Mouse (Mus musculus) heart, adult 2 months (tissue): ENCODE measurements at regions not wholly inside any gene's neighbourhood (a gene's known extent, or its start where the extent isn't known, plus 50 kb on each side); places are given as distances from the start of the nearest gene placed in this dataset.

Experiments used
- DNase-seq, 2 experiments: peaks; one replicate each; pipeline ENCODE4 v3.0.0; 2021
- H3K27ac ChIP-seq: fragments of 200-600 bp; 2 replicates; pipeline ENCODE4 v1.8.1; 2022
- H3K27me3 ChIP-seq: fragments of 200-500 bp; 2 replicates; pipeline ENCODE4 v1.6.1; 2012; ENCODE audit warnings: mild to moderate bottlenecking, low read length, inconsistent platforms, mixed read lengths; ENCODE audit not compliant: control insufficient read depth, insufficient read depth
- H3K36me3 ChIP-seq: fragments of 200-500 bp; 2 replicates; pipeline ENCODE4 v1.6.1; 2012; ENCODE audit warnings: low read length, inconsistent platforms; ENCODE audit not compliant: control insufficient read depth, insufficient read depth
- H3K4me1 ChIP-seq: fragments of 200-500 bp; 2 replicates; pipeline ENCODE4 v1.6.1; 2011; ENCODE audit warnings: low read length; ENCODE audit not compliant: control insufficient read depth, insufficient read depth
- H3K4me3 ChIP-seq: fragments of 200-600 bp; 2 replicates; pipeline ENCODE4 v1.8.1; 2022
- H3K79me2 ChIP-seq: fragments of 200-500 bp; replicated peaks from 2 replicates; pipeline ENCODE4 v1.6.1; 2012; ENCODE audit warnings: mild to moderate bottlenecking, inconsistent platforms, low read length, moderate library complexity, mixed read lengths; ENCODE audit not compliant: control insufficient read depth, insufficient read depth
- H3K9ac ChIP-seq: fragments of 200-500 bp; 2 replicates; pipeline ENCODE4 v1.6.1; 2012; ENCODE audit warnings: low read depth, mild to moderate bottlenecking, control low read depth, inconsistent platforms, low read length, mixed read lengths
- CTCF ChIP-seq: fragments of 200-600 bp; IDR thresholded peaks from 2 replicates; pipeline ENCODE4 v1.8.1; 2022; ENCODE audit warnings: antibody characterized with exemption, mild to moderate bottlenecking, moderate library complexity
- EP300 ChIP-seq: fragments of 200-500 bp; IDR thresholded peaks from 2 replicates; pipeline ENCODE4 v1.6.1; 2011; ENCODE audit warnings: low read depth, low read length, control low read depth; ENCODE audit not compliant: insufficient read depth
- POLR2A ChIP-seq: fragments of 200-500 bp; IDR thresholded peaks from 2 replicates; pipeline ENCODE4 v1.6.1; 2011; ENCODE audit warnings: mild to moderate bottlenecking, low read depth, low read length, control low read depth; ENCODE audit not compliant: insufficient read depth
- WGBS: fragments of 180-500 bp; shearing (Covaris S2); methylation state at CpG from one replicate; pipeline ENCODE4 v1.1.7; 2018; 5-methylcytosine and 5-hydroxymethylcytosine counted together
- intact Hi-C: fragments of 180-260 bp; cut with DNase I; formaldehyde crosslinking; loops from one replicate; pipeline ENCODE4 v1.15.1; 2025

- no peak overlapping the region for H3K4me3 ChIP-seq
- H3K4me1 ChIP-seq, result no peaks in the 10 kb centered on the region
- no peak for DNase-seq
- H3K27me3 ChIP-seq, result no peaks in the 10 kb centered on the region
- H3K9ac ChIP-seq, result no peak overlapping the region
- intact Hi-C loops, result no loop called here
- no peak for TF ChIP-seq POLR2A
- no peak for TF ChIP-seq EP300
- TF ChIP-seq CTCF, result no peak
- H3K36me3 ChIP-seq, result no peaks in the 10 kb centered on the region
- H3K79me2 ChIP-seq, result no peaks in the 10 kb centered on the region
- WGBS, result 78% methylated on average over 5 of the region's 5 CpGs
- no peak overlapping the region for H3K27ac ChIP-seq
These were observed 260.5 kb upstream of the Maf start for GRCm38 (mm10) chr8:115968121-115968520.

- TF ChIP-seq CTCF (no peak), POLR2A (no peak), EP300 (no peak)
- H3K9ac ChIP-seq, result no peak overlapping the region
- no peak overlapping the region for H3K4me3 ChIP-seq
- no peaks in the 10 kb centered on the region for H3K4me1 ChIP-seq
- H3K27me3 ChIP-seq, result no peaks in the 10 kb centered on the region
- 71% methylated on average over 7 of the region's 7 CpGs for WGBS
- H3K36me3 ChIP-seq, result no peaks in the 10 kb centered on the region
- DNase-seq, result no peak
- H3K79me2 ChIP-seq, result no peaks in the 10 kb centered on the region
- intact Hi-C loops, result no loop called here
- no peak overlapping the region for H3K27ac ChIP-seq
These were observed 258.4 kb upstream of the Maf start for GRCm38 (mm10) chr8:115965981-115966380.

- no peak overlapping the region for H3K9ac ChIP-seq
- no peaks in the 10 kb centered on the region for H3K4me1 ChIP-seq
- TF ChIP-seq POLR2A, result no peak
- TF ChIP-seq CTCF, result no peak
- TF ChIP-seq EP300, result no peak
- no peak overlapping the region for H3K4me3 ChIP-seq
- DNase-seq, result no peak
- intact Hi-C loops, result no loop called here
- H3K79me2 ChIP-seq, result no peaks in the 10 kb centered on the region
- H3K27me3 ChIP-seq, result no peaks in the 10 kb centered on the region
- H3K36me3 ChIP-seq, result no peaks in the 10 kb centered on the region
- WGBS, result 79% methylated on average over 5 of the region's 5 CpGs
- H3K27ac ChIP-seq, result no peak overlapping the region
These were observed 247.8 kb upstream of the Maf start for GRCm38 (mm10) chr8:115955371-115955770.

GRCm38 (mm10) chr8:115953783-115954470, 246.3 kb upstream of the Maf start:
- Histone ChIP-seq H3K4me3 (no peak overlapping the region), H3K4me1 (no peaks in the 10 kb centered on the region), H3K36me3 (no peaks in the 10 kb centered on the region), H3K27me3 (no peaks in the 10 kb centered on the region), H3K9ac (no peak overlapping the region), H3K79me2 (no peaks in the 10 kb centered on the region), H3K27ac (no peak overlapping the region)
- DNase-seq, result no peak
- 76% methylated on average over 7 of the region's 7 CpGs for WGBS
- intact Hi-C loops, result no loop called here
- TF ChIP-seq POLR2A (no peak), EP300 (no peak), CTCF (no peak)

- Histone ChIP-seq H3K27ac (no peak overlapping the region), H3K4me1 (no peaks in the 10 kb centered on the region), H3K79me2 (no peaks in the 10 kb centered on the region), H3K9ac (no peak overlapping the region), H3K36me3 (no peaks in the 10 kb centered on the region), H3K4me3 (no peak overlapping the region), H3K27me3 (no peaks in the 10 kb centered on the region)
- intact Hi-C loops, result no loop called here
- DNase-seq, result no peak
- no peak for TF ChIP-seq EP300
- TF ChIP-seq POLR2A, result no peak
- TF ChIP-seq CTCF, result no peak
- 73% methylated on average over 1 of the region's 1 CpGs for WGBS
These were observed 244.9 kb upstream of the Maf start for GRCm38 (mm10) chr8:115952496-115952895.

- Histone ChIP-seq H3K79me2 (no peaks in the 10 kb centered on the region), H3K4me1 (no peaks in the 10 kb centered on the region), H3K27me3 (no peaks in the 10 kb centered on the region), H3K27ac (no peak overlapping the region), H3K36me3 (no peaks in the 10 kb centered on the region), H3K4me3 (no peak overlapping the region), H3K9ac (no peak overlapping the region)
- no peak for DNase-seq
- intact Hi-C loops, result no loop called here
- WGBS, result 80% methylated on average over 2 of the region's 2 CpGs
- TF ChIP-seq CTCF, result no peak
- TF ChIP-seq POLR2A, result no peak
- no peak for TF ChIP-seq EP300
These were observed 241.3 kb upstream of the Maf start for GRCm38 (mm10) chr8:115948916-115949315.
